Mouse (Mus musculus) ES-CJ7 (cell line): ENCODE measurements around the gene Slc7a6.
"Not testable (repeated sequence)": the region's sequence is repeated elsewhere in the genome, so short reads cannot be mapped to it uniquely, and the experiment has no call there.

Experiments
- DNase-seq: peaks from one replicate; pipeline ENCODE4 v3.0.0; 2011; ENCODE audit warnings: low read depth, low spot score

Slc7a6 gene

DNA sequence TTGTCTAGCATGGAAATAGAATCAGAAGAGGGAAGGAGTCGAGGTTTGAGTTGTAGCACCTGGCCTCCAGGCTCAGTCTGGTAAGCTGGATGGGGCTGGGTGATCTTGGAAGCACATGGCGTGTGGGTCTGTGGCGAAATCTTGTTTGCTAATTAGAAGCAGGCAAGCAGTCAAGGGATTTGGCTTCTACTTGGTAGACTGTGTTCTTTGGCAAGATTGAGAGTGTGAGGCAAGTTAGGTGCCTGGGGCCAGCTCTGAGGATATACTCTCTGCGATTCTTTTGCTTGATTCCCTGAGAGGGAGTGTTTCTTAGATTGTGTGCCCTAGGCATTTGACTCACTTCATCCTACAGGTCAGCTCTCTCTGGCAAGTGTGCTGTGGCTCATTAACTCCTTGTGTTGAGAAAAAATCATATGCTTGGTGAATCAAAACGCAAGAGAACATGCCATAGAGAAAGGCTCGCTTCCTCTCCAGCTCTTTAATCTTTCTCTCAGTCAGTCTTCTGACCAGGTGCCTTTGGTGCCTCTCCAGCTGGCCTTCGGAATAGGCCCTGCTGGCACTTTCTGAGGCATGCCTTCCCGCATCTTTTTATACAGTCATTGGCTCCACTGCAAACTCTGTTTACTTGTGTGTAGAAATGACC is 17.1 kb downstream of the Slc7a6 start:
- no peak for DNase-seq

GRCm38 (mm10) chr8:106186394-106186793 is 17.7 kb downstream of the Slc7a6 start:
- DNase-seq, result no peak

DNA sequence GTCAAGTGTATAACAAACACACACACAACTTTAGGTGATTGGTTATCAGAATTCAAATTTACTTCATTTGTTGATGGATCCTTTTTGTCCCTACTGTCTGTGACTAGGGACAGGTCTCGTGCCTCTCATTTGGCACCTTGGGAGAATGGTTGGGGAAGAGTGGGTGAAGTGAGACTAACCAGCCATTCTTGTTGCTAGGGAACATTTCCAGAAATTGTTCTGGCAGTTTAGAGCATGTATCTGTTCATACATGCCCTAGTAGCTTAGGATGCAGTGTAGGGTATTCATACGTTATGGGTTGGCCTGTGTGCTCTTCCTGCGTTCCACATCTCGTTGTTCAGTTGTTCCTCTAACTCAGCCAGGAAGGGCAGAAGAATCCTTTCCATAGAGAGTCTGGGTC is 20.5 kb downstream of the Slc7a6 start:
- no peak for DNase-seq

GRCm38 (mm10) chr8:106191639-106192038 is 23.0 kb downstream of the Slc7a6 start:
- no peak for DNase-seq

DNA sequence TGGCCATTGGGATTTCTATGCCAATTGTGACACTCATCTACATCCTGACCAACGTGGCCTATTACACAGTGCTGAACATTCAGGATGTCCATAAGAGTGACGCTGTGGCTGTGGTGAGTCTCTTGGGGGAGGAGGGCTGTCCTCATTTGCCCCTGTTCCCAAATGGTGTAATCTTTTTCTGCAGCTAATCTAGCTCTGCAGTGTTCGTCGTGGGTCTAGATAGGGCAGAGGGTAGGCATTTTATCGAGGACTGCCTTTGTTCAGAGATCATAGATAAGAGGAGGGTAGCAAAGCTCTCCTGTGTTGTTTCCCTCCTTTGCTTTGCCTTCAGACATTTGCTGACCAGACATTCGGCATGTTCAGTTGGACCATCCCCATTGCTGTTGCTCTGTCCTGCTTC is 24.5 kb downstream of the Slc7a6 start:
- DNase-seq, result no peak

GRCm38 (mm10) chr8:106194062-106194461 is 25.4 kb downstream of the Slc7a6 start:
- DNase-seq, result no peak

GRCm38 (mm10) chr8:106198741-106199140 is 30.1 kb downstream of the Slc7a6 start:
- peak; percentile 73 for DNase-seq

DNA sequence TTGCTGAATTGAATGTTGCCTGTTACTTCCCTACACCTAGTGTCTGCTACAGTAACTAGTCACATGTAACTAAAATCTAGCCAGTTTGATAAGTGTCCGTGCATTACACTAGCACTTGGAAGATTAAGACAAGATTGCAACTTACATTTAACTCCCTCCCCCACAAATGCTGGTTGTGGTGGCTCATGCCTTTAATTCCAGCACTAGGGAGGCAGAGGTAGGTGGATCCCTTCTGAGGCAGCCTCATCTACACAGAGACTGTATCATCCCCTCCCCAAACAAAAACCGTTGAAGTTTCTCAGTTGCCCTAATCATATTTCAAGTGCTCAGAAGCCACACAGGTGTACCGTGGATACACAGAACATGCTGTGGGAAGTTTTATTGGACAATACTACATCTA is 30.9 kb downstream of the Slc7a6 start:
- not testable (repeated sequence) for DNase-seq

DNA sequence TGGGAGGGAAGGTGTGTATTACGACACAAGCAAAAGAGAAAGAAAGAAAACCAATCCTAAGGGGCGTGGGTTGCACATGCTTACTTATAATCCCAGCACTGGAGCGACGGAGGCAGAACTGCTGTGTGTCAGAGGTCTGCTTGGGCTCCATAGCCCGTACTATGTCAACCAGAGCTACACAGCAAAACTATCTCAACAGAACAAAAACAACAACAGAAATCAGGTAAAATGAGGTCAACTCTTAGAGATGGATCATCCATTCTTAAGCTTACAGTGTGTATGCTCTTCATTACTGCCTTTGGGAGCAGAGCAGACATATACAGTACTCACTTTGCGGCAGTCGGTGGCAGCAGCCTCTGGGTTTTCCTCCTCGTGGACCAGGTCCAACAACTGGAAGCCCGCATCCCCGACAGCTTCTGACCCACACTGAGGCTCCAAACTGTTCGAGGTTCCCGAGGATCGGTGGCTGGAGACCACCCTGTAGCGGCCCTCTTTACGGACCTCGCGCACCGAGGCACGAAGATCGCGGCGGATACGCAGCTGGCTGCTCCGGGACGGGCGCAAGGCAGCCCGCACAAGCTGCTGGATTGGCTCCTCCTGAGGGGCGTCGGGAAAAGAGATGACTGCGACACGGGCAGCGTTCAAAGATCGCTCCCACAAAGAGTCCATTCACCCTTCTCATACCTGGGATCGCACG is 41.5 kb downstream of the Slc7a6 start:
- peak; percentile 48 for DNase-seq

DNA sequence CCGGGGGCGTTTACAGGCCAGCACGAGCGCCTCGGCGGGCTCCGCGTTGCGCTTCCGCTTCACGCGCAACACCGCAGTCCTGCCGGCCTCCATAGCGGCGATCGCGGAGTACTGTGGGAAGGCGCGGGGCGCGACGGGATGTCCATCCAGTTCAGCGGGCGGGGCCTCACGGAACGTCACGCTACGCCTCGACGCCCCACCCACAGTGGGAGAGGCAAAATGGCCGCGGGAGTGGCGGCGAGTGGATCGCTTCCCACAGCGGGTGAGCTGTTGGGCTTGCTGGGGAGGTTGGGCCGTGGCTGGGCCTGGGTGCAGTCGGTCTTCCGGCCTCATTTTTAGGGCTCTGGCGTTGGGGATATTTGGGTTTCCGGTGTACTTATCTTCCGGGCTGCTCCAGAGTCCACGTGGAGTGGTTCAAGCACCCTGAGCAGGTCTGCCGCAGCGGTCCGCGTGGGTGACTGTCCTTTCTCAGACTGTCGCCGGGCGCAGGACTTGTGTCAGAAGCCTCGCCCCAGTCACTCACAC is 42.2 kb downstream of the Slc7a6 start, which contains the start of the genes Slc7a6os and Prmt7:
TSS of gene Slc7a6os (minus strand) at position 115 of the 525 bp plus-strand sequence.
TSS of gene Prmt7 (plus strand) at position 116 of the 525 bp plus-strand sequence.
- DNase-seq, result peak; percentile 96

DNA sequence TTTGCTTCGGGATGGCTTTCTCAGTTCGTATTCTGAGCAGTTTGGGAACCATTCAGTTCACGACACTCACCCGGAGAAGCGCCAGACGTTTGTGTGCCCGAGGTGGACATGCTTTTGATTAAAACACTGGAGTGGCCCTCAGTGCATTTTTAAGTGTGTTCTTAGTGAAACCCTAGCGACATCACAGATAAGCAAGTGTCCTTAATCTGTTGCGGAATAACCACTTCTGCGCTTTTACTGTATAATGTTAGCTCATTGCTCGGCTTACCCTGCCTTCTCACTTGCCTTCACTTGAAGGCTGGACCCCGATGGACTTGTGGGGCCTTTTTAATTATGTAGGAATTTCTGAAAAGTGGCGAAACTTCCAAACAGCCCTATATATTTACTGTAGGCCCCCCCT is 42.8 kb downstream of the Slc7a6 start:
- no peak for DNase-seq

DNA sequence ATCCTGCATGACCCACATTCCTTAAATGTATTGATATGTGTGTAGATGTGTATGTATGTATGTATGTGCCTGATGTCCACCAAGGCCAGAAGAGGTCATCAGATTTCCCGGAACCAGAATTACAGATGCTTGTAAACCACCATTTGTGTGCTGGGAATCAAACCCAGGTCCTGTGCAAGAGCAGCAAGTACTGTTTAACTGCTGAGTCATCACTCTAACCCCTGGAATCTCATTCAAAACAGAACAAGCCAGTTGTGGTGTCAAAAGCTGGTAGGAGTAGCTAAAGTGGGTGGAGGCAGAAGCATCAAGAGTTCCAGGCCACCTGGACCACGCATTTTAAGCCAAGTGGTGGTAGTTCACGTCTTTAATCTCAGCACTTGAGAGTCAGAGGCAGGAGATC is 45.3 kb downstream of the Slc7a6 start:
- peak; percentile 47 for DNase-seq

GRCm38 (mm10) chr8:106219620-106220019 is 51.0 kb downstream of the Slc7a6 start:
- DNase-seq, result peak; percentile 33

- peak; percentile 81 for DNase-seq
Observed at GRCm38 (mm10) chr8:106226589-106226988, 57.9 kb downstream of the Slc7a6 start.

DNA sequence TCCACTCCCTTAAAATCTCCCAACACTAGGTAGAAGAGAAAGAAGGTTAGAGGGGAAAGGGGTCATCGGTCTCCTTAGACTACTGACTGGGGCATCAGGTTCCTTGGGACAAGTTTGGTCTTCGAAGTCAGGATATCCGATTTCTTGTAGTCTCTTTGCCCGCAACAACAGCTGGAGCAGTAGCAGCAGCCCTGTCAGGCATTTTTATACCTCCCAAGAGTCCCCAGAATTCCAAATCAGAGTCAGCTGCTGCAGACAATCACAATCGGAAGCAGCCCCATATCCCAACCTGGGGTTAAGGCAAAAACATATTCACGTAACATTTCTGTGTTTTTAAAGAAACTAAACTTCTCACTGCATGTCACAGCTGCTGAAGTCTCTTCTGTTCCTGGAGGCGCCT is 62.9 kb downstream of the Slc7a6 start:
- DNase-seq, result no peak

- peak; percentile 34 for DNase-seq
Observed at GRCm38 (mm10) chr8:106232751-106233150, 64.1 kb downstream of the Slc7a6 start.

- DNase-seq, result no peak
Observed at GRCm38 (mm10) chr8:106234567-106235261, 66.1 kb downstream of the Slc7a6 start.

DNA sequence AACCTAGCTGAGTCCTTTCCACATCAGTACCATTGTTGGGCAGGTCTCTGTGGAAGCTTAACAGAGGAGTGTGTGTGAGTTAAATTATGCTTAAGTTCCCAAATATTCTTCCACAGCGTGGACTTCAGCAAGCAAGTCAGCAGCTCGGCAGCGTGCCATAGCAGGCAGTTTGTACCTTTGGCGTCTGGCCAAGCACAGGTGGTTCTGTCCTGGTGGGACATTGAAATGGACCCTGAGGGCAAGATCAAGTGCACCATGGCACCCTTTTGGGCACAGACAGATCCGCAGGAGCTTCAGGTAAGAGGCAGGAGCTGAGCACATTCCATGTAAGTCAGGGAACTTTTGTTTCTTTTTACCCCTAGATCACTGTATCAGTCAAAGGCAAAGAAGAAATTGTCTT is 68.4 kb downstream of the Slc7a6 start:
- DNase-seq, result no peak
